Mouse (Mus musculus) cortical plate, adult 2 months (tissue): ENCODE measurements around the gene Kif1a. TPM values are rescaled to one million over a fixed set of nuclear protein-coding genes. Genes with fewer than 3 reads are reported as not detected.

Source experiments
- H3K27ac ChIP-seq: fragments of 200-500 bp; 2 replicates; pipeline ENCODE4 v1.5.1; 2012; ENCODE audit warnings: low read length, control low read depth, inconsistent platforms; ENCODE audit not compliant: insufficient read depth
- H3K4me1 ChIP-seq: fragments of 200-500 bp; 2 replicates; pipeline ENCODE4 v1.6.1; 2011; ENCODE audit warnings: low read length; ENCODE audit not compliant: control insufficient read depth, insufficient read depth
- H3K4me3 ChIP-seq: fragments of 200-500 bp; 2 replicates; pipeline ENCODE4 v1.5.1; 2011; ENCODE audit warnings: mild to moderate bottlenecking, low read length, control low read depth; ENCODE audit not compliant: insufficient read depth
- CTCF ChIP-seq: fragments of 200-500 bp; IDR thresholded peaks from 2 replicates; pipeline ENCODE4 v1.5.1; 2011; ENCODE audit warnings: mild to moderate bottlenecking, control low read depth, low read length; ENCODE audit not compliant: insufficient read depth; ENCODE audit errors: extremely low read depth
- POLR2A ChIP-seq: fragments of 200-500 bp; IDR thresholded peaks from 2 replicates; pipeline ENCODE4 v1.6.1; 2011; ENCODE audit warnings: mild to moderate bottlenecking, low read length, control low read depth; ENCODE audit not compliant: insufficient read depth; ENCODE audit errors: extremely low read depth
- polyA plus RNA-seq: library from polyadenylated mRNA; depleted of rRNA; stranded (reverse); fragments of >200 nt; gene quantifications from 2 replicates; pipeline ENCODE4 v1.2.3, GENCODE M21; 2012

Gene Kif1a
- polyA plus RNA-seq, 1 experiment = 356 TPM

DNA sequence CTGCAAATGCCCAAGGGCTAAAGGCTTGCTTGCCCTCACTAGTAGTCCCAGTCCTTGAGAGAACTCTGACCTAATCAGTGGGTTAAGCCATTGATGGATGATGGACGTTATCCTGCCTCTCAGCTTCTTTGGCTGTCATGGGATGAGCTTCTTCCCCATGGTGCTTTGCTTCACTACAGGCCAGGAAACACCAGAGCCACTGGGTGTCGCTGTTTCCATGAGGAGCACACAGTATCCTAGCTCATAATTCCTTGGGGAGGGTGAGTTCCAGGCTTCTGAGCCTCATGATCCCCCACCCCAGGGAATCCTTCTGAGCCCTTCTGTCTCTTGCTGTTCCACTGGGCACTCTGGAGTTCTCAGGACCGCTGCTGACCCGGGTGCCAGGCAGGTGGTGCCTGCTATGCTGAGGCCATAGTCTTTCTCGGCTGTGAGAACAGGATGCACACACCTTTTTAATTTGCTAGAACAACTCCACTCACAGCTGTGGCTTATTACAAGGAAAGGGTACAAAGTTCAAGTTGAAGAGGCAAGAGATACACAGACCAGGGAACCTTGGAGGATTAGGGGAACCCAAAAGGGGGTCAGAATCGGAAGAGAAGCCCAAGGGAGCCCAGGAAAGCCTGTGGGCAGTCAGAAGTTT, 27.1 kb upstream of the Kif1a start:
- no peak overlapping the region for H3K27ac ChIP-seq
- TF ChIP-seq CTCF (peak; percentile 94), POLR2A (no peak)

DNA sequence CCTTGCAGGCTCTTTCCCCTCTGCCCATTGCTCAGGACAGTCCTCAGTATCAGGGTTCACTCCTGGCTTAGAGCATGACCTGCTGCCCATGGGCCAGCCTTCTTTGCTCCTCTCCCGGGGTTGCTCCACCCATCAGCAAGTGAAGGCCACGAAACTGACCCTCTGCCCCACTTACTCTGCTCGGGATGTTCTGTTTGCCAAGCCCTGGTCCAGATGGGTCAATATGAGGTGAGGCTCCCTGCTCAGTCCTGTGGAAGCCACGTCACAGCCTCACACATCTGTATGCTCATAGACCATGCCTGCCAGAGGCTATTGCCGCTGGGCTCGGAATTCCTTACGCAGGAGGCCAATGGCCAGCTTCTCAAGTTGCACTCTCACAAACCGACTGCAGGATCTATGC, 26.5 kb upstream of the Kif1a start:
- TF ChIP-seq CTCF (no peak), POLR2A (no peak)
- Histone ChIP-seq H3K4me1 (no peaks in the 10 kb centered on the region), H3K27ac (no peak overlapping the region), H3K4me3 (no peak overlapping the region)

More for the DNA sequence above, 27.1 kb upstream of the Kif1a start:
- H3K4me3 ChIP-seq = no peak overlapping the region
- no peaks in the 10 kb centered on the region for H3K4me1 ChIP-seq

DNA sequence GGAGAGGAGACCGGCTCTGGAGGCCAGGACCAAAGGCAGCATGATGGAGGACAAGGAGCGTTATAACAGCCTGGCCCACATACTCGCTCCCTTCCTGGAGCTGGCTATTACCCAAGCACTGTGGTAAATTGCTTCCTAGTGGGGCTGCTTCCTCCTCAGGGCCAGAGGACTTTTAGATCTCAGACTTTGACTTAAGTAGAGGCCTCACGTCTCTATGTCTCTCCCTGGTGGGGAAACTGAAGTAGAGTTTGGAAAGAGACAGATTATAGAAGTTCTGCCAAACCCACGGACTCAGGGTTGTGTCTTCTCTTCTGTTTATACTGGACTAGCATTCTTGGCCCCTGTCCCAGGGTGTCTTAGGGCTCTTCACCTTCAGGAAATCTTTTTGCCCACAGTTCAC, 23.5 kb upstream of the Kif1a start:
- Histone ChIP-seq H3K27ac (no peak overlapping the region), H3K4me3 (no peak overlapping the region), H3K4me1 (no peaks in the 10 kb centered on the region)
- TF ChIP-seq CTCF (no peak), POLR2A (no peak)

DNA sequence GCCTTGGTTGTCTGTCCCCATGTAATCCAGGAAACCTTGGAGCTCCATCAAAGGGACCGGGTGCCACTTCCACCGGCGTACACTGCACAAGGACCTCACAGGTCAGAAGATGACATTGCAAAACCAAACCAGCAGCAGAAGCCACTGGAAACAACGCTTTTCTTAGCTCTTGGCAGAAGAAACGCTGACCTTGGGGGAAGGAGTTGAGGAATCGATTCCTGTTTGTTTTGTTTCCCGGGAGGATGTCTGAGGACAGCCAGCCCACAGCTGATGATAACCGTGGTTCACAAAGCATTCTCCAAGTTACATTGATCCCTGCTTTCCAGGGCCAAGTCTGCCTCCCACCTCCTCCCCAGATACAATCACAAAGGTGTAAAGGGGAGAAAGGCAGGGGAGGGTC, 22.3 kb upstream of the Kif1a start:
- TF ChIP-seq POLR2A (no peak), CTCF (no peak)
- Histone ChIP-seq H3K4me3 (no peak overlapping the region), H3K4me1 (no peaks in the 10 kb centered on the region), H3K27ac (no peak overlapping the region)

DNA sequence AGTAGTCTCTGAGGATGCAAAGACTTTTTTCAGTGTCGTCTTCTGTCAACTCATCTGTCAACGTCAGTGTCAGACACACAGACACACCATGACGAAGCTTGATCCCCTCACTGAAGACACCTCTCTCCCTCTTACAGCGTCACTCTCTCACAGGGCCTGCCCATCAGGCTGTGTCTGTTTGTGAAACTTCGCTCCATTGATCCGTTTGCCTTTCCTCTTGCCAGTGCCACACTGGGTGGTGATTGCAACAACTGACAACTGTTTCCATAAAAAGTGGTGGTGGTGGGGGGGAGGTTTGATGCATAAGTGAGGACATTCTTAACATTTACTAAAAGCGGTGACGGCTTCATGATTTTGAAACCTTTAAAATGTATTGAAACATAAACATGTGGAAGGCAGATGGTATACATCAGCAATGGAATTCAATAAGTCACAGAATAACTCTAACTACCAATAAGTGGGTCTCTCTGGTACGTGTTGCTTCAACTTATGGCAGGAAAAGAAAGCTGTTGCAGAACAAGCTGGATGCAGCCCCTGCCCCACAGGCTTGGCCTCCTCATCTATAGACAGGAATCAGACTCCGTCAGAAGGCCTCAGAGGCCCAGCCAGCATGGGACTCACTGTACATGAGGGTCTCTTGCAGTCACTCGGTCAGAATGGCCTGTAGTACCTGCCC, 21.6 kb upstream of the Kif1a start:
- Histone ChIP-seq H3K27ac (no peak overlapping the region), H3K4me1 (no peaks in the 10 kb centered on the region), H3K4me3 (no peak overlapping the region)
- TF ChIP-seq POLR2A (no peak), CTCF (no peak)

DNA sequence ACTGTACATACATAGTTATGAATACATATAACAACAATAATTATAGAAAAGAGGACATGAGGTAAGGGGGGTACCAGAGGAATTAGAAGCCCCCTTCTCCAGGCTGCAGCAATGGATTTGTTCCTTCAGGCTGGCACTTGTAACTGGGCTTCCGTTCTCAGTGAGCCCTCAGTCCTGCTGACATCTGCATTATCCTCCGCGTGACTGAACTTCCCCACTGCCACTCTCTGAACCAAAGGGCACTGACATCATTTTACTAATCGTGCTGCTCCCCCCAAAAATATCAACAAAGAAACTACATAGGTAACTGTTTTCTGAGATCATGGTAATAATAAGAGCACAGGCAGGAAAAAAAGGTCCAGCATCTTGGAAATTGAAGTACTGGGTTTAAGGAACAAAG, 17.1 kb upstream of the Kif1a start:
- H3K4me1 ChIP-seq = no peaks in the 10 kb centered on the region
- H3K4me3 ChIP-seq = no peak overlapping the region
- TF ChIP-seq CTCF (no peak), POLR2A (no peak)
- H3K27ac ChIP-seq = no peak overlapping the region

DNA sequence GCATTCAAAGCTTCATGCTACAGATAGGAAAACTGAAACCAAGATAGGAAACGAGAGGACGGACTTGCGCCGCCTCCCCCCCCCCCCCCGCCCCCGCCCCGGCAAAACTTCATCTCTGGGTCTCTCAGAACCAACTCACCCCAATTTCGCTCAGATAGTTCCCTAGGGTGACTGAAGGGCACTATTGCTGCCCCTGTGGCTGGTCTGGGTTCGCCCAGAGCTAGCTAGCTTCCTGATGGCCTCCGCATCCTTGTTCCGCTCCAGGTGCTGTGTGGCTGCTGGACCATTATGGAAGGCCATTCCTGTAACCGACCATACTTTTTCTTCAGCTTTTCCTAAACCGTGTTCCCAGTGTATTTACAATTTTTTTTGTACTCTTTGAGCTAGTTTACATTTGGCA, 13.7 kb upstream of the Kif1a start:
- Histone ChIP-seq H3K27ac (no peak overlapping the region), H3K4me1 (no peaks in the 10 kb centered on the region), H3K4me3 (peak overlapping the region; percentile 30)
- no peak for TF ChIP-seq CTCF
- no peak for TF ChIP-seq POLR2A

DNA sequence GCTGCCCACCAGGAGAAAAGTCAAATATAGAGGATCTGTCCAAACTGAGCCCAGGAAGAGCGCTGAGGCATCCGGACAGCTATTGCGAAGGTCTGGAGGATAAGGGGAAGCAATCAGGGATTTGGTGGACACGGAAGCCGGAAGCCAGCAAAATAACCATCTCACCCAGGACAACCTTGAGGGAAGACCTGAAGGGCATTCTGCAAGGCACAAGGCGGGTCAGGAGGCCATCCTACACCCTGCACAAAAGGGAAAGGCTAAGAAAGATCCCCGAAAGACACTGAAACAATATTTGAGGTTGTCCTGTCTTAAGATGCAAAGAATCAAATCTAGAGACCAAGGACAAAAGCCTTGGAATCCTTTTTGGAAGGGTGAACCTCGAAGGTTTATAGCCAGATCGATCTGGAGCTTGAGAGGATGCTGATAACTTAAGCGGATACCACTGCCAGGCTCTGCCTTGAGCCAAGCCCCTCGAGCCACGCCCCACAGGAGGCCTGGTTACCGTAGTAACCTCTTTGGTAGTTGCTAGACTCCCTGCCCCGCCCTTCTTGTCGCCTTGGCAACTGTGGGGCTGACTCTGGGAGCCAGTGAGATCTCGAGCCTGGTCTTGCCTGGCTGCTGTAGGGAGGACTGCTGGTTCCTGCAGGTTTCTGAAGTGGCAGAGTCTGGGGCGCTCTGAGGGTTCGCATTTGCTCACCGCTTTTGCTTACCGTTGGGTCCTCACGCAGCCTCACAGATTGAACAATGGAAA, 13.1 kb upstream of the Kif1a start:
- H3K27ac ChIP-seq = no peak overlapping the region
- TF ChIP-seq POLR2A (peak; percentile 41; the same call in 1 of the 2 replicates), CTCF (no peak)

DNA sequence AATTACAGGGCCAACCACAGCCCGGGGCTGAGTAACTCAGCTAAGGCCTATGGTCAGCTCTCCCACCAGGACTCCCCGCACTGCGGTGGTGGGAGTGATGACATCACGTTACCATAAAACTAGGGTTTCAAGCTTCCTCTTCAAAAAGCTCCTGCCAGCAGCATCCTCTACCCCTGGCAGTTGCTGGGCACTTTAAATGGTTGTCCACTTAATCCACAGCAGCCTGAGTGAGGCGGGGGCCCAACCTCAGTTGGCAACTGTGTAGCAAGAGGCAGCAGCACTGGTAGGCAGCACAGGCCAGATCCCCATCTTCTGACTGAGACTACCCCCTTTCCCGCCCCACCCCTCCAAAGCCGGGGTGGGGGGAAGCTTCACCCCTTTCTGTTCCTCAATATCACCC, 949 bp upstream of the Kif1a start:
- H3K4me3 ChIP-seq = no peak overlapping the region
- TF ChIP-seq POLR2A (no peak), CTCF (no peak)
- 0 out of 2 replicates have a peak overlapping the region, but pooled peaks have one; percentile 55 for H3K27ac ChIP-seq
- H3K4me1 ChIP-seq = peaks cover 6% of the 10 kb centered on the region; the same call in 1 of the 2 replicates

More for the DNA sequence above, 13.1 kb upstream of the Kif1a start:
- H3K4me1 ChIP-seq = no peaks in the 10 kb centered on the region
- H3K4me3 ChIP-seq = peak overlapping the region; percentile 30
